Mouse (Mus musculus): ENCODE data around the gene Asap2. TPM values are rescaled to one million over a fixed set of nuclear protein-coding genes. Genes with fewer than 3 reads are reported as not detected.

Asap2 gene
- total and polyA plus RNA-seq, 3 experiments: 0.46 to 1.9 TPM; not detected in 1

DNA sequence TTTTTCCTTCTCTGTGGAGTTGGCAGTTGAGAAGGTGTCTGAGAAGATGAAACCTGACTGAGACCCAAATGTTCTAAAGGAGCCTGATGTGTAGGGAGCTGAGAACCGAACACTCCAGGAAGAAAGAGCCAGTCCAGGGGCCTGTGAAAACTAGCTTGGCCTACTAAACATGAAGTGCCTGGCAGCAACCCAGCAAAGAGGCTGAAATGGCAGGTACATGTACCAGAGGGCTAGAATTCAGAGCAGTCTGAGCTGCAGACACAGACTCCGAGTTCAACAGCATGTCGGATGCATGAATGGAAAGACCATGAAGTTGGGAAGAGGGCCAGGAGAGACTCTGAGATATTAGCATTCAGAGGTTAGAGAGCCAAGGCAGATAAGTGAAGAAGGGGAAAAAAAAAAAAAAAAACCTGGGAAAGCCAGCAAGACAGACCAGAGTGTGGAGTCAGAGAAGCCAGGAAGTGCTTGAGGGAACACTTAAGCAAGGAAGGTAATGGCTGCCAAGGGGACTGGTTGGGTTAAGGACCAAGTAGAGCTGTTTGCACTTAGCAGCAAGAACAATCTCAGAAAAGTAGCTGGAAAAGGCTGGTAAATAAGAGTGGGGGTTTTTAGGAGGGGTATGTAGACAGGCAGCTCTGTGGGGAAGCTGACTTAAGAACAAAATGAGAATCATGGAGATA is 298.6 kb downstream of the Asap2 start:
- peaks cover 0 to 16% of the 10 kb centered on the region in 2 experiments; a peak in 3 of 4 replicates for H3K4me1 ChIP-seq (ENCODE audit: control insufficient read depth in 1 of 2, insufficient read depth in 2 of 2, low read length in 2 of 2)
- no peak overlapping the region for H3K4me3 ChIP-seq (ENCODE audit: control insufficient read depth in 1 of 2, insufficient read depth in 1 of 2, low read depth in 2 of 2, low read length in 2 of 2)
- TF ChIP-seq ZNF384 (IDR thresholded peaks at IDR 0.05; ENCODE audit: low read depth, low read length) (no peak), USF1 (IDR thresholded peaks at IDR 0.05; ENCODE audit: low read depth, low read length) (no peak), NRF1 (IDR thresholded peaks at IDR 0.05; ENCODE audit: insufficient read depth, low read depth, low read length, poor library complexity, severe bottlenecking) (no peak), MAZ (IDR thresholded peaks at IDR 0.05; ENCODE audit: low read depth, low read length) (no peak), ELF1 (IDR thresholded peaks at IDR 0.05; ENCODE audit: low read depth, low read length) (no peak), CTCF (IDR thresholded peaks at IDR 0.05 in 2 of 3, conservative IDR thresholded peaks at IDR 0.05 in 1 of 3; ENCODE audit: control insufficient read depth in 1 of 3, insufficient read depth in 1 of 3, low read depth in 2 of 3, low read length in 3 of 3, poor library complexity in 1 of 3, severe bottlenecking in 1 of 3) (no peak)
- H3K9me3 ChIP-seq (replicated peaks; ENCODE audit: insufficient read depth, low read length): no peaks in the 10 kb centered on the region
- peaks cover 0 to 9% of the 10 kb centered on the region in 2 experiments; a peak in 3 of 4 replicates for H3K36me3 ChIP-seq (ENCODE audit: control insufficient read depth in 1 of 2, insufficient read depth in 2 of 2, low read length in 2 of 2)
- no peak overlapping the region for H3K9ac ChIP-seq (ENCODE audit: control insufficient read depth, low read depth, low read length, poor library complexity, severe bottlenecking)
- no peak for DNase-seq (ENCODE audit: low read depth, low spot score)
- peaks cover 23% of the 10 kb centered on the region for H3K79me2 ChIP-seq (ENCODE audit: control insufficient read depth, insufficient read depth, low read length, poor library complexity)
- H3K27ac ChIP-seq (ENCODE audit: control insufficient read depth, low read depth, low read length): no peak overlapping the region
- no peaks in the 10 kb centered on the region for H3K27me3 ChIP-seq (ENCODE audit: control insufficient read depth in 1 of 2, insufficient read depth in 2 of 2, low read length in 2 of 2)

GRCm38 (mm10) chr12:21289651-21290050 is 299.4 kb downstream of the Asap2 start:
- TF ChIP-seq POLR2AphosphoS5 (IDR thresholded peaks at IDR 0.05; ENCODE audit: borderline replicate concordance, low read depth, low read length) (no peak), TAL1 (IDR thresholded peaks at IDR 0.05; ENCODE audit: low read length) (no peak), ZNF384 (IDR thresholded peaks at IDR 0.05; ENCODE audit: low read depth, low read length) (no peak), GATA1 (IDR thresholded peaks at IDR 0.05; ENCODE audit: low read depth, low read length) (no peak), ETS1 (IDR thresholded peaks at IDR 0.05; ENCODE audit: low read depth, low read length) (no peak), BHLHE40 (IDR thresholded peaks at IDR 0.05; ENCODE audit: borderline replicate concordance, low read depth, low read length) (no peak), CTCF (IDR thresholded peaks at IDR 0.05 in 2 of 3, conservative IDR thresholded peaks at IDR 0.05 in 1 of 3; ENCODE audit: control insufficient read depth in 1 of 3, insufficient read depth in 1 of 3, low read depth in 2 of 3, low read length in 3 of 3, poor library complexity in 1 of 3, severe bottlenecking in 1 of 3) (no peak), CHD1 (IDR thresholded peaks at IDR 0.05; ENCODE audit: low read depth, low read length) (no peak), NRF1 (IDR thresholded peaks at IDR 0.05; ENCODE audit: insufficient read depth, low read depth, low read length, poor library complexity, severe bottlenecking) (no peak), MAX (IDR thresholded peaks at IDR 0.05; ENCODE audit: low read length) (no peak), CHD2 (IDR thresholded peaks at IDR 0.05; ENCODE audit: low read length) (no peak), MYC (IDR thresholded peaks at IDR 0.05; ENCODE audit: low read depth, low read length) (no peak), USF1 (IDR thresholded peaks at IDR 0.05; ENCODE audit: low read depth, low read length) (no peak), GABPA (IDR thresholded peaks at IDR 0.05; ENCODE audit: low read depth, low read length) (no peak), POLR2A (IDR thresholded peaks at IDR 0.05; ENCODE audit: control insufficient read depth in 1 of 2, insufficient read depth in 1 of 2, low read depth in 1 of 2, low read length in 2 of 2, poor library complexity in 1 of 2) (no peak)
- H3K27me3 ChIP-seq (ENCODE audit: control insufficient read depth in 1 of 2, insufficient read depth in 2 of 2, low read length in 2 of 2): no peaks in the 10 kb centered on the region
- DNase-seq (ENCODE audit: low read depth, low spot score): no peak
- no peak overlapping the region for H3K9ac ChIP-seq (ENCODE audit: control insufficient read depth, low read depth, low read length, poor library complexity, severe bottlenecking)
- H3K4me1 ChIP-seq (ENCODE audit: control insufficient read depth in 1 of 2, insufficient read depth in 2 of 2, low read length in 2 of 2): peaks cover 0 to 14% of the 10 kb centered on the region in 2 experiments; a peak in 3 of 4 replicates
- peak overlapping the region; percentile 37; the same call in 1 of the 2 replicates for H3K27ac ChIP-seq (ENCODE audit: control insufficient read depth, low read depth, low read length)
- no peaks in the 10 kb centered on the region for H3K9me3 ChIP-seq (replicated peaks; ENCODE audit: insufficient read depth, low read length)
- peaks cover 23% of the 10 kb centered on the region for H3K79me2 ChIP-seq (ENCODE audit: control insufficient read depth, insufficient read depth, low read length, poor library complexity)
- peaks cover 0 to 9% of the 10 kb centered on the region in 2 experiments; a peak in 3 of 4 replicates for H3K36me3 ChIP-seq (ENCODE audit: control insufficient read depth in 1 of 2, insufficient read depth in 2 of 2, low read length in 2 of 2)
- H3K4me3 ChIP-seq (ENCODE audit: control insufficient read depth in 1 of 2, insufficient read depth in 1 of 2, low read depth in 2 of 2, low read length in 2 of 2): no peak overlapping the region

All from MEL (cell line).